Mouse (Mus musculus) forebrain, embryonic 16.5 days (tissue): ENCODE measurements around the gene Idh1. TPM values are rescaled to one million over a fixed set of nuclear protein-coding genes. Genes with fewer than 3 reads are reported as not detected.
A peak's percentile ranks its signal among the peaks of the same experiment; 100 is the strongest.

ENCODE experiments used
- ATAC-seq: fragments of 200-750 bp; cut with Nextera tagmentation; 2 replicates; pipeline ENCODE4 v1.8.0; 2017; ENCODE audit warnings: mild to moderate bottlenecking, moderate library complexity
- H3K27ac ChIP-seq: fragments of 300-500 bp; sonication (generic); 2 replicates; pipeline ENCODE4 v1.5.1; 2014; ENCODE audit warnings: low read length, control low read depth
- H3K27me3 ChIP-seq: fragments of 300-500 bp; sonication (generic); replicated peaks from 2 replicates; pipeline ENCODE4 v1.6.1; 2014; ENCODE audit warnings: low read length; ENCODE audit not compliant: control insufficient read depth, insufficient read depth
- H3K36me3 ChIP-seq: fragments of 300-500 bp; sonication (generic); 2 replicates; pipeline ENCODE4 v1.6.1; 2014; ENCODE audit not compliant: control insufficient read depth, insufficient read depth
- H3K4me1 ChIP-seq: fragments of 300-500 bp; sonication (generic); replicated peaks from 2 replicates; pipeline ENCODE4 v1.6.1; 2014; ENCODE audit warnings: low read length; ENCODE audit not compliant: control insufficient read depth, insufficient read depth
- H3K4me2 ChIP-seq: fragments of 300-500 bp; sonication (generic); 2 replicates; pipeline ENCODE4 v1.6.1; 2014; ENCODE audit warnings: mild to moderate bottlenecking, low read length, control low read depth
- H3K4me3 ChIP-seq: fragments of 300-500 bp; sonication (generic); replicated peaks from 2 replicates; pipeline ENCODE4 v1.5.1; 2014; ENCODE audit warnings: mild to moderate bottlenecking, low read length, control low read depth
- H3K9ac ChIP-seq: fragments of 300-500 bp; sonication (generic); replicated peaks from 2 replicates; pipeline ENCODE4 v1.6.1; 2014; ENCODE audit warnings: low read depth, low read length, control low read depth
- H3K9me3 ChIP-seq: fragments of 300-500 bp; sonication (generic); 2 replicates; pipeline ENCODE4 v1.6.1; 2016; ENCODE audit warnings: low read length; ENCODE audit not compliant: control insufficient read depth
- WGBS: fragments of 180-500 bp; shearing (Covaris S2); extraction: QIAGEN DNeasy Blood & Tissue Kit; methylation state at CpG from one replicate; pipeline ENCODE4 v1.1.7; 2014; 5-methylcytosine and 5-hydroxymethylcytosine counted together
- polyA plus RNA-seq: library from polyadenylated mRNA; unstranded; fragments of >200 nt; fragmentation: Nextera tagmentation; extraction: Ambion mirVana; gene quantifications from 2 replicates; pipeline ENCODE4 v1.2.1, GENCODE M21; 2015

The Idh1 gene
- polyA plus RNA-seq, 1 experiment from 2014 or later: 496 TPM

DNA sequence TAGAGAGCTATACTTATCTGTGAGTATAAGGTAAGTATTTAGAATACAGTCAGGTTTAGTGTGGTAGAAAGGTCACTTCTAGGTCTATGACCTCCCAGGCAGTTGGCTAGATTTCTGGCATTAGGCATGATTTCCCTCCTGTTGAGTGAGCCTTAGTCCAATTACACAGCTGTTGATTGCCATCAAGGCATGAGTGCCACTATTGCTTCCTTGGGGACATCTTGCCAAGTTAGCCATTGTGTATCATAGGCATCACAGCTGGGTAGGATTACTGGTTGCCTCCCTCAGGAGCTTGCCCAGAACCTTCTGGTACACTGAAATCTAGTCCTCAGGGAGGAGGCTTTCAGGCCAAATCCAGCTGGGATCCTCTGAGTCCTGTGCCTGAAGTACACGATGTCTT, 53.5 kb downstream of the Idh1 start:
- Histone ChIP-seq H3K27me3 (no peaks in the 10 kb centered on the region), H3K4me1 (no peaks in the 10 kb centered on the region), H3K4me3 (no peak overlapping the region), H3K9me3 (no peaks in the 10 kb centered on the region), H3K27ac (no peak overlapping the region), H3K36me3 (no peaks in the 10 kb centered on the region), H3K9ac (no peak overlapping the region), H3K4me2 (no peak overlapping the region)
- no peak for ATAC-seq
- WGBS: 97% methylated on average over 1 of the region's 1 CpGs

DNA sequence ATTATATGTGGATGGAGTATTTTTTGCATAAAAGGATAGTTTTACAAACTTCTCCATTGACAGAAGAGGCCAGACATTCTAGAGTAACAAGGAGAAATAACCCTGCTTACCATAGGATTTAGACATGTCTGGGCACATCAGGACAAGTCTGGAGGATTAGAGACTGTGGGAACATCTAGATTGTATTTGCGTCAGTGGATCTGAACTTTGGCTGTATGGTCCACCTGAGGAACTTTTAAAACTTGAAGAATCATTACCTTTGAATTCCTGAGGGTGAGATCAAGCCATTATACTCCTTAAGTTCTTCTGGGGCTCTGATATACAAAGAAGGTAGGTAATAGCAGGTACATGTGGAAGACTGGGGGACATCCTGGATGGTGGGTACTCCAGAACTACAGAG, 54.6 kb downstream of the Idh1 start:
- H3K27ac ChIP-seq: no peak overlapping the region
- H3K9me3 ChIP-seq: no peaks in the 10 kb centered on the region
- H3K4me1 ChIP-seq: no peaks in the 10 kb centered on the region
- H3K9ac ChIP-seq: no peak overlapping the region
- no peaks in the 10 kb centered on the region for H3K27me3 ChIP-seq
- no peaks in the 10 kb centered on the region for H3K36me3 ChIP-seq
- WGBS: 97% methylated on average over 1 of the region's 1 CpGs
- no peak for ATAC-seq
- no peak overlapping the region for H3K4me2 ChIP-seq
- no peak overlapping the region for H3K4me3 ChIP-seq

DNA sequence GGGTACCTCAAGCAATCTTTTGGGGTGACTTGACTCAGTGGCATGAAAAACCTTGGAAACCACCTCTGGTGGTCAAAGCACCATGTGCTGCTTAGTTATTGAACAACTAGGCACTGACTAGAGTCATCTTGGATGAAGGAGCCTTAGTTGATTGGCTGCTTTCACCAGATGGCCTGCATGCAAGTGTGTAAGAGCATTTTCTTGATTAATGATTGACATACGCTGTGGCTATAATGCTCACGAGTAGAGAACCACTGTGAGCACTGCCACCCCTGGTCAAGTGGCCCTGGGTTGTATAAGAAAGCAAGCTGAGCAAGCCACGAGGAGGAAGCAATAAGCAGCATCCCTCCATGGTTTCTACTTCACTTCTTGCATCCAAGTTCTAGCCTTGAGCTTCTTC, 56.1 kb downstream of the Idh1 start:
- 71% methylated on average over 3 of the region's 3 CpGs for WGBS

DNA sequence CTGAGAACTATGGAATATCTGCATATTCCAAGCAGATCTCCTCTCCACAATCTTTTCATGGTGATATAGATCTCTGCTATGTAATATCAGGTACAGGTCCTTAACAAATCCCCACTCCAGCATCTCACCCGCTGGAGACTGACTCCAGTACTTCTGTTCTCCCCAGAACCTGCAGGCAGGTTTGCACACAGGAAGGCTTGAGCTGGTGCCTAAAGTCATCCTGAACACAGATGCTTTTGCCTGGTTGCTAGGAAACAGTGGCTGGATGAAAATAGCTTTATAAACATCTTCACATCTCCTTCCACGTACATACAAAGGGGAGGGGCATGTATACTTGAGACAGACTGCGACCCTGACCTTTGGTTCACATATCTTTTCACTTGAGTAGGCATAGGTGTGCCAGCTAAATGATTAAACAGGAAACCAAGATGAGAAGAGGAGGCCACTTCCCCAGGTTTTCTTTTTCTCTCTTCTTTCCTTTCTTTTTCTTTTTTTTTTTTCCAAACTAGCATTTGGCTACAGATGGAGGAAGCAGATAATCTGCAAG, 56.6 kb downstream of the Idh1 start:
- no peaks in the 10 kb centered on the region for H3K36me3 ChIP-seq
- H3K9me3 ChIP-seq: no peaks in the 10 kb centered on the region
- no peak overlapping the region for H3K4me3 ChIP-seq
- no peak overlapping the region for H3K4me2 ChIP-seq
- H3K27me3 ChIP-seq: no peaks in the 10 kb centered on the region
- no peak overlapping the region for H3K9ac ChIP-seq
- H3K27ac ChIP-seq: no peak overlapping the region
- 76% methylated on average over 3 of the region's 3 CpGs for WGBS
- no peak for ATAC-seq
- H3K4me1 ChIP-seq: no peaks in the 10 kb centered on the region

More for the DNA sequence above, 56.1 kb downstream of the Idh1 start:
- H3K27ac ChIP-seq: no peak overlapping the region
- H3K27me3 ChIP-seq: no peaks in the 10 kb centered on the region
- H3K9me3 ChIP-seq: no peaks in the 10 kb centered on the region
- ATAC-seq: no peak
- no peaks in the 10 kb centered on the region for H3K36me3 ChIP-seq
- no peak overlapping the region for H3K9ac ChIP-seq
- no peaks in the 10 kb centered on the region for H3K4me1 ChIP-seq
- no peak overlapping the region for H3K4me3 ChIP-seq
- no peak overlapping the region for H3K4me2 ChIP-seq

DNA sequence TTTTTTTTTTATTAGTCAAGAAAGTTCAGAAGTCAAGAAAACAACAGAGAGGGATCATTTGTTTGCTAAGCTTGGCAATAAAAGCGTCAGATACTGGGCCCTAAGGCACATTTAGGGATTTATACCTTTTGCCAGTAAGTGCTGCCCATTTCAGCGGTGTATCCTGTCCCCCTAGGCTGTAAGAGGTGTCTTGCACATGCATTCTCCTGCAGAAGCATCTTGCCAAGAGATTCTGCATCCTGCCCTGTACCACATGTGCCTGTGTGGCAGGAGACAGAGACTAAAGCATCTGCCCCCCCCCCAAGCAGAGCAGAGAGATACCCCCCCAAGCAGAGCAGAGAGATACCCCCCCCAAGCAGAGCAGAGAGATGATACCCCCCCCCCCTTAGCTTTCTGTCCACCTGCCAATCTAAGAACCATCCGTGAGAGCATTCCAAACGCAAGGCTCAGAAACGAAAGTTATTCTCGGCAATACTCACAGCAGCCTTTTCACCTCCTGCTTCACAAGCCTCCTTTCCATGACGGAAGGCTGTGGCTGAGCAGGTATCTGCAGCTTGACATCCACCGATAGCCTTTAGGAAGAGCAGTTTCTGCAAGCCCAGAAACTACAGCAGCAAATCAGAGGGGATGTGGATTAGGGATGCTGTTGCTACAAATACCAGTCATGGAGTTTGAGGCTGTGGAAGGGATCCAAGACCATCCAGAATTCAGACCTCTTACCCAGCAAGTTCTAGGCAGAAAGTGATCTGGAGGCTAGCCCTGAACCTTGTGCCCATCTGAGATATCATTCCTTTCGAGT, 63.5 kb downstream of the Idh1 start, which contains the start of gene D630023F18Rik:
D630023F18Rik (minus strand) TSS at position 641 of the 799 bp plus-strand sequence.
- H3K4me3 ChIP-seq: peak within 1 kb of the TSS; percentile 32

DNA sequence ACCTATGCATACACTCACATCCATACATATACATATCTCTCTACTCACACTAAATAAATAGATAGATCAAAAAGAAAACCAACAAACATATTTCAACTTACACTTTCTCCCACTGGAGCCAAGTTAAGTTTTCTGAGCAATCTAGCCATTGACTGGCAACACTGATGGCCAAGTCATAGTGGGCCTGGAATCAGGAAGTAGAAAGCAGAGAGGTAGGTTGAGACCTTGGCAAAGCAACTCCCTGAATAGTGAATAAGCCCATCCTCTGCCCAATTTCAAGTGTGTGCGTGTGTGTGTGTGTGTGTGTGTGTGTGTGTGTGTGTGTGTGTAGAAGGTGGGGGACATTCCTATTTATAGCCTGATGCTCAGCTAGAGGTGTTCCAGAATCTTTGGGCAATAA, 66.9 kb downstream of the Idh1 start, which contains the start of gene Gm28845:
Gm28845 (minus strand) TSS at position 121 of the 400 bp plus-strand sequence.
- H3K9ac ChIP-seq: no peak within 1 kb of the TSS
- no peak within 1 kb of the TSS for H3K4me2 ChIP-seq
- H3K4me3 ChIP-seq: no peak within 1 kb of the TSS
- ATAC-seq: no peak
- 82% methylated on average over 1 of the region's 1 CpGs for whole genome bisulfite sequencing
- no peaks in the 10 kb centered on the region for H3K36me3 ChIP-seq
- no peaks in the 10 kb centered on the region for H3K4me1 ChIP-seq
- H3K9me3 ChIP-seq: no peaks in the 10 kb centered on the region
- no peaks in the 10 kb centered on the region for H3K27me3 ChIP-seq
- no peak within 1 kb of the TSS for H3K27ac ChIP-seq

More for the DNA sequence above, 63.5 kb downstream of the Idh1 start, which contains the start of gene D630023F18Rik:
- Histone ChIP-seq H3K27me3 (no peaks in the 10 kb centered on the region), H3K9me3 (no peaks in the 10 kb centered on the region), H3K9ac (no peak within 1 kb of the TSS), H3K4me1 (no peaks in the 10 kb centered on the region), H3K4me2 (peak within 1 kb of the TSS; percentile 52), H3K36me3 (no peaks in the 10 kb centered on the region), H3K27ac (no peak within 1 kb of the TSS)
- WGBS: 19% methylated on average over 9 of the region's 9 CpGs
- ATAC-seq: no peak

DNA sequence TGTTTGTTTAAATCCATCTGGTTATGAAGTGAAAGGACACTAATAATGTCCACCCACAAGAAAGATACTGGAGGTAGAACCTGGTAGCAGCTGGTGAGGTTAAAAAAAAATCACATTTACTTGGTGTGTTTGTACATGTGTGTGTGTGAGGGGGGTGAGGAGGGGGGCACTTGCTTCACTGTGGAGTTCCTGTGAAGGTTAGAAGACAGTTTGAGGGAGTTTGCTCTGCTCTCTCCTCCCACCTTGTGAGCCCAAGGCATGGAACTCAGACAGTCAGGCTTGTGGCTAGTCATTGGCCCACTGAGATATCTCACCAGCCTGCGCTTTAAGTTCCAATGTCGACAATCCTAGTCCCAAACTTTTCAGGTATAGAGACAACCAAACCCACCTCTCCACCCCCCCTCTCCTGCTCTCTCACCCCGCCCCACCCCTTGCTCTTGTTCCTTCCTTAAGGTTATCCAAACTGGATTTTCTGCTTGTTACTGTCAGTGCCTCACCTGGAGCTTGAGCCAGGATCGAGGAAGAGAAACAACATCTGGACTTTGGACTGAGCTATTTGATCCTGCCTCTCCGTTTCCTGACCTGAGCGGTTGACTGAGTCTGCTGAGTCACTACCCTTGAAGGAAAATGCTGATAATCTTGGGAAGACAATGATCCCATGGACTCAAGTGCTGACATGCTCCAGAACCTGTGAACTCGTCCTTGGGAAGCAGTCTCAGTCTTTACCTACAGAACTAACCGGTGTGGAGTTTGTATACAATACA, 68.0 kb downstream of the Idh1 start:
- H3K4me3 ChIP-seq: no peak overlapping the region
- H3K9me3 ChIP-seq: no peaks in the 10 kb centered on the region
- no peaks in the 10 kb centered on the region for H3K36me3 ChIP-seq
- no peaks in the 10 kb centered on the region for H3K4me1 ChIP-seq
- H3K4me2 ChIP-seq: no peak overlapping the region
- ATAC-seq: no peak
- no peaks in the 10 kb centered on the region for H3K27me3 ChIP-seq
- no peak overlapping the region for H3K27ac ChIP-seq
- WGBS: 85% methylated on average over 8 of the region's 8 CpGs
- no peak overlapping the region for H3K9ac ChIP-seq

DNA sequence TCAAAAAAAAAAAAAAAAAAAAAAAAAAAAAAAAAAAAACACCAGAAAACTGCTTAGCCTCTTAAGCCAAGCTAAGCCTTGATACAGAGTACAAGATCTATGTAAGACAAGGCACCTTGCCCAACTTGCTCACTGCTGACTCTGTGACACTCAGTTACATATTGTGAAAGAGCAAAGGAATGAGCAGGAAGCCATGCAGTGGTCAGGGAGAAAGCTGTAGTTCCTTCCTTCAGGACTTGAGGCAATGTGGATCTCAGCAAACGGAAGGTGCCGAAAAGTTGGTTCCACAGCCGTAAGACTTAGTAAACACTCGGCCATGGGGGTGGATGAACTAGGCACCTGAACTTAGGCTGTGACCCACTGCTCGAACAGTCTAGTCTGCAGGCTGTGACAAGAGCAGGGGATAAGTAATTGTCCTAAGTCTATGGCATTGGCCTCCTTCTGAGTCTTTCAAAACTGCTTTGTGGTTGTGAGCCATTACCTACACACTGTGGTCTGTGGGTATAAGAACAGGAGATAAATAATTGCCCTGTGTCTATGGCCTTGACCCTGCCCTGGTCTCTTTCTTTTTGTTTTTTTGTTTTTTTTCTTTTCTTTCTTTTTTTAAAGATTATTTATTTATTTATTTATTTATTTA, 72.6 kb downstream of the Idh1 start:
- Histone ChIP-seq H3K9me3 (no peaks in the 10 kb centered on the region), H3K4me2 (no peak overlapping the region), H3K36me3 (no peaks in the 10 kb centered on the region), H3K27me3 (no peaks in the 10 kb centered on the region), H3K4me1 (no peaks in the 10 kb centered on the region), H3K27ac (no peak overlapping the region), H3K9ac (no peak overlapping the region), H3K4me3 (no peak overlapping the region)
- ATAC-seq: no peak
- 86% methylated on average over 5 of the region's 5 CpGs for WGBS

DNA sequence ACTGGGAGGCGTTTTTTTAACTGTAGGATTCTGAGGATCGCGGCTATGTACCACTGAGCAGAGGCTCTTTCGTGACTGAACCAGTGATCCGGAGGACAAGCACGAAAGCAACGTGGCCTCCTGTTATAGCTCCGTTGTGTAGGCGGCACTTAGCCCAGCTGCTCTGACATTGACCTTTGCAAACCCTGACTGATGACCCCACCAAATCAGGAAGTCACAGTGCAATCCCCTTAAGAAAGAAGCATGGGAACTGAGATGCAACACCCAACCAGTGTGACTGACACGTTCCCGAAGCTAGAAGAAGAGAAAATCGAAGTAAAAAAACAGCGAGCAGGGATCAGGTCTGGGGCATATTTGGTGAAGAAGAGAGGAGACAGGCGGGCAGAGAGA, 73.5 kb downstream of the Idh1 start:
- no peaks in the 10 kb centered on the region for H3K9me3 ChIP-seq
- no peak overlapping the region for H3K4me2 ChIP-seq
- no peaks in the 10 kb centered on the region for H3K27me3 ChIP-seq
- no peaks in the 10 kb centered on the region for H3K36me3 ChIP-seq
- H3K4me1 ChIP-seq: no peaks in the 10 kb centered on the region
- no peak overlapping the region for H3K9ac ChIP-seq
- ATAC-seq: no peak
- no peak overlapping the region for H3K27ac ChIP-seq
- H3K4me3 ChIP-seq: no peak overlapping the region
- WGBS: 71% methylated on average over 14 of the region's 14 CpGs
